ENCODE assay signal across 8 mouse cellular contexts in the genomic region with DNA sequence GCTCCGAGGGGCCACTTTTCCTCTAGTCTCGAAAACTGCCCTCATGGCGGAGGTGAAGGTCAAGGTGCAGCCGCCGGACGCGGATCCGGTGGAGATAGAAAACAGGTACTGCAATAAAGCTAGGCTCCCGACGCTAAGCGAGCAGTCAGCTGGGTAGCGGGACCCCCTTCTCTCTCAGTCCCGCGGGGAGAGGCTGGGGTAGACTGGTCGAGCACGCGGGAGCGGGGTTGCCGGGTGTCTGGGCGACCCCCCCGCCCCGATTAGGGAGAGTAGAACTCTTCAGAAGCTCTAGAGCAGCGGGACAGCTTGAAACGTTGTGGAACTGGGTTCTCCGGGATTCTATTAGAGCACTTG. TPM values are rescaled to one million over a fixed set of nuclear protein-coding genes. Genes with fewer than 3 reads are reported as not detected.
A peak's percentile ranks its signal among the peaks of the same experiment; 100 is the strongest.
DNase-seq lines count a peak whose midpoint lies in the region; ATAC-seq and TF ChIP-seq lines count a peak whose summit lies in the region.

No protein-coding gene starts in this region.

- H3K27me3 ChIP-seq in heart, embryonic 11.5 days (ENCODE audit: control insufficient read depth, insufficient read depth, low read length): 0 out of 2 replicates have a peak, but pooled peaks cover 3% of the 10 kb centered on the region
- no peaks in the 10 kb centered on the region; the same call in 1 of the 2 replicates for H3K27me3 ChIP-seq in ES-Bruce4 (ENCODE audit: control insufficient read depth, insufficient read depth, low read length, poor library complexity, severe bottlenecking)

- no peak for DNase-seq in heart, postnatal 25 days (ENCODE audit: low spot score)
- DNase-seq in right cerebral cortex, postnatal 36 days (ENCODE audit: low spot score in 2 of 2): no peak
- no peak for DNase-seq in frontal cortex, postnatal 10 days (ENCODE audit: low spot score in 2 of 2)
- DNase-seq in urinary bladder, adult 2 months (ENCODE audit: low spot score): no peak

- H3K36me3 ChIP-seq in heart, embryonic 11.5 days (ENCODE audit: control insufficient read depth, insufficient read depth, low read length): peaks cover 8% of the 10 kb centered on the region
- 0 out of 2 replicates have a peak, but pooled peaks cover 3% of the 10 kb centered on the region for H3K36me3 ChIP-seq in ES-Bruce4 (ENCODE audit: control insufficient read depth, insufficient read depth, low read length, poor library complexity, severe bottlenecking)

- no peak for TF ChIP-seq POLR2A in ES-Bruce4 (IDR thresholded peaks at IDR 0.05; ENCODE audit: insufficient read depth, low read length)

- H3K4me3 ChIP-seq in heart, embryonic 11.5 days (ENCODE audit: low read depth, low read length): peak overlapping the region; percentile 67
- peak overlapping the region; percentile 89 for H3K4me3 ChIP-seq in ES-Bruce4 (ENCODE audit: low read depth, low read length)

- H3K27ac ChIP-seq in heart, embryonic 11.5 days (ENCODE audit: low read depth, low read length): peak overlapping the region; percentile 80
- H3K27ac ChIP-seq in ES-Bruce4 (ENCODE audit: insufficient read depth, low read length): no peak overlapping the region

- H3K9me3 ChIP-seq in heart, embryonic 11.5 days (replicated peaks; ENCODE audit: control insufficient read depth, low read length): no peaks in the 10 kb centered on the region
- H3K9me3 ChIP-seq in ES-Bruce4 (replicated peaks; ENCODE audit: control insufficient read depth, insufficient read depth, low read length, poor library complexity, severe bottlenecking): no peaks in the 10 kb centered on the region

- H3K4me2 ChIP-seq in heart, embryonic 11.5 days: peak overlapping the region; percentile 77

- no peak for TF ChIP-seq CTCF in ES-Bruce4 (IDR thresholded peaks at IDR 0.05; ENCODE audit: low read depth, low read length)

- WGBS in heart, embryonic 11.5 days (ENCODE audit: insufficient replicate concordance): 0% methylated on average over 25 of the region's 25 CpGs

- H3K4me1 ChIP-seq in heart, embryonic 11.5 days (ENCODE audit: control insufficient read depth, insufficient read depth, low read length): peaks cover 5% of the 10 kb centered on the region; the same call in 1 of the 2 replicates
- H3K4me1 ChIP-seq in ES-Bruce4 (ENCODE audit: control insufficient read depth, insufficient read depth, low read length): no peaks in the 10 kb centered on the region

- peak; percentile 23; the same call in 1 of the 2 replicates for ATAC-seq in heart, embryonic 11.5 days (replicated peaks; ENCODE audit: insufficient number of reproducible peaks, low FRiP score, low TSS enrichment)
- ATAC-seq in granulocyte monocyte progenitor cell, adult 5-6 weeks (replicated peaks; ENCODE audit: poor library complexity, severe bottlenecking): peak; percentile 39
- peak; percentile 39 for ATAC-seq in megakaryocyte, adult 5-6 weeks (ENCODE audit: poor library complexity, severe bottlenecking)

- peak overlapping the region; percentile 73 for H3K9ac ChIP-seq in heart, embryonic 11.5 days (ENCODE audit: low read depth, low read length)
- H3K9ac ChIP-seq in ES-Bruce4 (ENCODE audit: low read depth, poor library complexity, severe bottlenecking): peak overlapping the region; percentile 69

- TF ChIP-seq EP300 in ES-Bruce4 (IDR thresholded peaks at IDR 0.05; ENCODE audit: insufficient read depth, low read depth, low read length): no peak

- intact Hi-C loops in heart, postnatal 25 days (cut with DNase I): loop anchor here (2.0 to 10.0 kb wide), 4 partner anchors 65 to 1623 kb away; a partner anchor contains a TSS

RNA-seq across cellular contexts. Expression of a gene that starts 0.3 kb away (rescaled TPM):
- polyA plus RNA-seq in heart, embryonic 11.5 days (2014; fragmentation: Nextera tagmentation; extraction: Ambion mirVana): 20.8 and 21.3 TPM in 2 replicates
- 10 to 100 TPM; 10.6 to 10.8 TPM for total RNA-seq in heart, postnatal 25 days (2021)
- polyA plus RNA-seq in ES-Bruce4 (2011; ENCODE audit: insufficient read depth, insufficient read length, low read depth, missing spikeins): 21.4 and 28.4 TPM in 2 replicates
- 15.6 and 19.1 TPM in 2 replicates for total RNA-seq in granulocyte monocyte progenitor cell, adult 5-6 weeks (2014; fragmentation: Nextera tagmentation)
- total RNA-seq in granulocyte monocyte progenitor cell, adult 5-6 weeks (2017): 29.1 and 35.1 TPM in 2 replicates
- total RNA-seq in megakaryocyte, adult 5-6 weeks (2015): 8.2 and 11.4 TPM in 2 replicates
- total RNA-seq in megakaryocyte, adult 5-6 weeks (2017): 19.5 and 20.5 TPM in 2 replicates
- 15.4 and 16.2 TPM in 2 replicates for polyA plus RNA-seq in urinary bladder, adult 2 months (2012; rRNA removed)

RNA-seq across cellular contexts. Expression of a gene that starts 0.6 kb away (rescaled TPM):
- 0.63 and 0.77 TPM in 2 replicates for polyA plus RNA-seq in heart, embryonic 11.5 days (2014; fragmentation: Nextera tagmentation; extraction: Ambion mirVana)
- total RNA-seq in heart, postnatal 25 days (2021): 1 to 10 TPM in 1 of 2 experiments, under 1 TPM in 1; 0.70 to 2.1 TPM
- polyA plus RNA-seq in ES-Bruce4 (2011; ENCODE audit: insufficient read depth, insufficient read length, low read depth, missing spikeins): 0.96 and 1.9 TPM in 2 replicates
- not detected in 2 replicates for total RNA-seq in granulocyte monocyte progenitor cell, adult 5-6 weeks (2014; fragmentation: Nextera tagmentation)
- 2.5 TPM in 1 of 2 replicates, not detected in the other for total RNA-seq in granulocyte monocyte progenitor cell, adult 5-6 weeks (2017)
- 0.09 TPM in 1 of 2 replicates, not detected in the other for total RNA-seq in megakaryocyte, adult 5-6 weeks (2015)
- not detected in 2 replicates for total RNA-seq in megakaryocyte, adult 5-6 weeks (2017)
- polyA plus RNA-seq in urinary bladder, adult 2 months (2012; rRNA removed): 2.1 and 2.7 TPM in 2 replicates

RNA-seq across cellular contexts. Expression of a gene that starts 22.9 kb away (rescaled TPM):
- 41.5 and 44.9 TPM in 2 replicates for polyA plus RNA-seq in heart, embryonic 11.5 days (2014; fragmentation: Nextera tagmentation; extraction: Ambion mirVana)
- total RNA-seq in heart, postnatal 25 days (2021): 10 to 100 TPM; 10.4 to 12.1 TPM
- polyA plus RNA-seq in ES-Bruce4 (2011; ENCODE audit: insufficient read depth, insufficient read length, low read depth, missing spikeins): 32.1 and 32.5 TPM in 2 replicates
- 11.5 and 19.1 TPM in 2 replicates for total RNA-seq in granulocyte monocyte progenitor cell, adult 5-6 weeks (2014; fragmentation: Nextera tagmentation)
- total RNA-seq in granulocyte monocyte progenitor cell, adult 5-6 weeks (2017): 9.6 and 9.7 TPM in 2 replicates
- total RNA-seq in megakaryocyte, adult 5-6 weeks (2015): 7.6 and 10.9 TPM in 2 replicates
- total RNA-seq in megakaryocyte, adult 5-6 weeks (2017): 4.5 and 8.0 TPM in 2 replicates
- 36.1 and 36.8 TPM in 2 replicates for polyA plus RNA-seq in urinary bladder, adult 2 months (2012; rRNA removed)

RNA-seq across cellular contexts. Expression of a gene that starts 28.2 kb away (rescaled TPM):
- 51.4 and 55.2 TPM in 2 replicates for polyA plus RNA-seq in heart, embryonic 11.5 days (2014; fragmentation: Nextera tagmentation; extraction: Ambion mirVana)
- 10 to 100 TPM; 22.5 to 28.1 TPM for total RNA-seq in heart, postnatal 25 days (2021)
- polyA plus RNA-seq in ES-Bruce4 (2011; ENCODE audit: insufficient read depth, insufficient read length, low read depth, missing spikeins): 84.7 and 86.1 TPM in 2 replicates
- total RNA-seq in granulocyte monocyte progenitor cell, adult 5-6 weeks (2014; fragmentation: Nextera tagmentation): 56.9 and 79.4 TPM in 2 replicates
- total RNA-seq in granulocyte monocyte progenitor cell, adult 5-6 weeks (2017): 120 and 130 TPM in 2 replicates
- 26.6 and 36.8 TPM in 2 replicates for total RNA-seq in megakaryocyte, adult 5-6 weeks (2015)
- total RNA-seq in megakaryocyte, adult 5-6 weeks (2017): 79.4 and 84.4 TPM in 2 replicates
- 42.7 and 51.4 TPM in 2 replicates for polyA plus RNA-seq in urinary bladder, adult 2 months (2012; rRNA removed)
